ENCODE assay signal across 9 mouse cellular contexts in genomic region chr1:134095033-134095612, GRCm38 (mm10). TPM values are rescaled to one million over a fixed set of nuclear protein-coding genes. Genes with fewer than 3 reads are reported as not detected.
DNase-seq lines count a peak whose midpoint lies in the region; ATAC-seq lines count a peak whose summit lies in the region.
"Had no signal": no experiment of that assay in that cellular context is flagged by ENCODE, and none has a peak within 500 bp of the region (broad histone marks: within the 10 kb centered on the region; RNA-seq: fewer than 3 reads in every experiment).

No protein-coding gene starts in this region.

- H3K9ac ChIP-seq in kidney, embryonic 15.5 days, result no peak overlapping the region

- no peaks in the 10 kb centered on the region for H3K9me3 ChIP-seq in kidney, embryonic 15.5 days (replicated peaks)

- no peaks in the 10 kb centered on the region for H3K27me3 ChIP-seq in kidney, embryonic 15.5 days

- DNase-seq in kidney, adult 18-20 months, result no peak
- peak; percentile 74 for DNase-seq in A20 (ENCODE audit: low read depth, low spot score)
- DNase-seq in MEL-GATA-1-ER (ENCODE audit: extremely low read depth, low read depth), result peak; percentile 56
- DNase-seq in induced T-regulatory cell, adult 2 months (ENCODE audit: low read depth), result peak; percentile 29
- no peak for DNase-seq in c-Kit-positive CD71-positive TER-119-positive erythroid progenitor cells, embryonic 14.5 days (ENCODE audit: low spot score)
- DNase-seq in adipocyte (ENCODE audit: low spot score), result no peak
- DNase-seq in cerebellum, adult 9-10 months, result no peak

- 0 out of 2 replicates have a peak overlapping the region, but pooled peaks have one; percentile 46 for H3K27ac ChIP-seq in kidney, embryonic 15.5 days

- no peaks in the 10 kb centered on the region for H3K36me3 ChIP-seq in kidney, embryonic 15.5 days

- no peak for ATAC-seq in kidney, embryonic 15.5 days (replicated peaks; ENCODE audit: low FRiP score)

- H3K4me1 ChIP-seq in kidney, embryonic 15.5 days, result peaks cover 71% of the 10 kb centered on the region

- no peak overlapping the region for H3K4me2 ChIP-seq in kidney, embryonic 15.5 days

- WGBS in kidney, embryonic 15.5 days, result 65% methylated on average over 7 of the region's 7 CpGs

- no peak overlapping the region for H3K4me3 ChIP-seq in kidney, embryonic 15.5 days (replicated peaks)
- H3K4me3 ChIP-seq: erythroblast, embryonic 14.5 days had no signal

RNA-seq across cellular contexts. Expression of gene Chit1, which starts 15.9 kb away (rescaled TPM):
- polyA plus RNA-seq in kidney, embryonic 15.5 days (2015; fragmentation: Nextera tagmentation; extraction: Ambion mirVana), result 0.30 and 0.31 TPM in 2 replicates
- polyA plus RNA-seq: erythroblast, embryonic 14.5 days had no signal

RNA-seq across cellular contexts. Expression of gene Btg2, which starts 16.2 kb away (rescaled TPM):
- 31.1 and 32.2 TPM in 2 replicates for polyA plus RNA-seq in kidney, embryonic 15.5 days (2015; fragmentation: Nextera tagmentation; extraction: Ambion mirVana)

RNA-seq across cellular contexts. Expression of gene Fmod, which starts 58.1 kb away (rescaled TPM):
- polyA plus RNA-seq in kidney, embryonic 15.5 days (2015; fragmentation: Nextera tagmentation; extraction: Ambion mirVana), result 11.6 and 12.4 TPM in 2 replicates
- polyA plus RNA-seq: erythroblast, embryonic 14.5 days had no signal

Comparison
In these comparisons a context has a peak if more than half of its experiments do, and no peak if none do; other contexts are left out.
1. DNase-seq: peak in A20 (single experiment), MEL-GATA-1-ER (single experiment) and induced T-regulatory cell, adult 2 months (single experiment); none in kidney, adult 18-20 months (single experiment), c-Kit-positive CD71-positive TER-119-positive erythroid progenitor cells, embryonic 14.5 days (single experiment), adipocyte (single experiment) and cerebellum, adult 9-10 months (single experiment).